Mouse (Mus musculus): ENCODE results near the gene Enoph1. TPM values are rescaled to one million over a fixed set of nuclear protein-coding genes. Genes with fewer than 3 reads are reported as not detected.

The Enoph1 gene
- polyA plus RNA-seq, 1 experiment from 2014 or later, result 50.8 TPM

DNA sequence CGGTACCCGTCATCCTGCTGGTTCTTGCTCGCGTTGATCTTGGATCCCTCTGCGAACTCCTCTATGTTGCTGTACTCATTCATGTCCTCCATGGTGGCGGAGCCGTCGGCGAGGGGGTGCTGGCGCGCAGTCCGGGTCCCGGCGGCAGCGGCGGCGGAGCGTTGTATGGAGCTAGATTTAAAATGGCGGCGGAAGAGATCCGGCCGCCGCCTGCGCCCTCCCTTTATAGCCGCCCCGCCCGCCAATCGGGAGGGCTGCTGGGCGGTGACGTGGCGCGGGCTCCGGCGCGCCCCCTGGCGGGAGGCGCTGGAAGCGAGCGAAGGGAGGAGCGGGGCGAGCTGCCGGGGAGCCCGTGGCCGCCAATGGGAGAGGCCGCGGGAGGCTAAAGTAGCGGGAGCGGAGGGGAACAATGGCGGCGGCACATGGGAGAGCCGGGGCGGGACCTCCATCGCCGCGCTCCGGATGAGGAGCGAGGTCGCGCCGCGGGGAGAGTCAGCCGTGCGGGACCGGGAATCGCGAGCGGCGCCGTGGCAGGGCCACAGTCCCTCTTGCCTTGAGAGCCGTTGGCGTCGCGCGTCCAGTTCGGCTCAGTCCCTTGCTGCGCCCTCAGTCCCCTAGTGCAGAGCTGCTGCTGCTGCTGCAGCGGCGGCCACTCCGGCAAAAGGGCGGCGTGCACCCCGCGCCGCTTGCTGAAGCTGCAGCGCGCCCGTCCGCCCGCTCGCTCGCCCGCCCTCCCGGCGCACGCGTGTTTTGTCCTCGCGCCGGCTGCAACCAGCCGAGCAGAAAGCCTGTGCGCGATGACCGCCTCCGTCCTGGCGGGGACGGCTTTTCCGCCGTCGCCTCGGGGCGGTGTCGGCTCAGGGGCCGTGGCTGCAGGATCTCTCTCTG is 827 bp upstream of the Enoph1 start:
- Histone ChIP-seq H3K27me3 (ENCODE audit: insufficient read depth, low read length) (no peaks in the 10 kb centered on the region), H3K36me3 (ENCODE audit: insufficient read depth) (peaks cover 37% of the 10 kb centered on the region), H3K4me1 (ENCODE audit: insufficient read depth) (no peaks in the 10 kb centered on the region), H3K27ac (ENCODE audit: low read depth) (peak overlapping the region; percentile 99), H3K9ac (peak overlapping the region; percentile 99), H3K4me2 (peak overlapping the region; percentile 91), H3K9me3 (ENCODE audit: low read depth, low read length) (no peaks in the 10 kb centered on the region), H3K4me3 (ENCODE audit: low read depth, low read length) (peak overlapping the region; percentile 96)
- TF ChIP-seq CTCF (IDR thresholded peaks at IDR 0.05; ENCODE audit: low read depth), result peak; percentile 62
- under 1% methylated on average over 112 of the region's 113 CpGs for WGBS
- peak; percentile 97 for DNase-seq
- ATAC-seq (ENCODE audit: insufficient read depth), result peak; percentile 71

DNA sequence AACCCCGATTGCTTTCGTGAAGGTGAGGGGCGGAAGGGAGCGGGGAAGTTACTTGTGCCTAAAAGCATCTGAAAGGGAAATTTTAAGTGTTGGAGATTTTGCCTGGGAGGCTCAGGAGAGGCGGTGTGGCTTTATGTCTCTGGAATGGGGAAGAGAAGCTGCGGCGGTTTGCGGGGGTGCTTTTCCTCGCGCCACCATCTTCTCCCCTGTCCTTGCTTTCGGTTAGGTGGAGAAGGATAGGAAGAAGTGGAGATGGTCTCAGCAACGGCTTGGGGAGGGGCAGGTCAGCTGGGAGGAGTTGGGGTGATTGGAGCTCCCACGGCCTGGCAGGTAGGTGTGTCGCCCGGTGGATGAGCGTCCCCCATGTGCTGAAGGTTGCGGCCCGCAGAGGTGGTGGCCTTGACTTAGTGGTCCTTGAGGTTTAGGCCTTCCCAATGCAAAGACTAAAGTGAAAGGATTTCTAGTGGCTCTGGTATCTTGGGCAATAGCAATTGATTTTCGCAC is 548 bp downstream of the Enoph1 start:
- ATAC-seq (ENCODE audit: insufficient read depth), result no peak
- TF ChIP-seq CTCF (IDR thresholded peaks at IDR 0.05; ENCODE audit: low read depth), result no peak
- under 1% methylated on average over 19 of the region's 19 CpGs for WGBS
- peak; percentile 51 for DNase-seq
- peak overlapping the region; percentile 91 for H3K4me2 ChIP-seq
- no peaks in the 10 kb centered on the region for H3K27me3 ChIP-seq (ENCODE audit: insufficient read depth, low read length)
- peak overlapping the region; percentile 99 for H3K9ac ChIP-seq
- H3K27ac ChIP-seq (ENCODE audit: low read depth), result peak overlapping the region; percentile 99
- H3K36me3 ChIP-seq (ENCODE audit: insufficient read depth), result peaks cover 24% of the 10 kb centered on the region
- peak overlapping the region; percentile 96 for H3K4me3 ChIP-seq (ENCODE audit: low read depth, low read length)
- no peaks in the 10 kb centered on the region for H3K9me3 ChIP-seq (ENCODE audit: low read depth, low read length)
- H3K4me1 ChIP-seq (ENCODE audit: insufficient read depth), result no peaks in the 10 kb centered on the region

DNA sequence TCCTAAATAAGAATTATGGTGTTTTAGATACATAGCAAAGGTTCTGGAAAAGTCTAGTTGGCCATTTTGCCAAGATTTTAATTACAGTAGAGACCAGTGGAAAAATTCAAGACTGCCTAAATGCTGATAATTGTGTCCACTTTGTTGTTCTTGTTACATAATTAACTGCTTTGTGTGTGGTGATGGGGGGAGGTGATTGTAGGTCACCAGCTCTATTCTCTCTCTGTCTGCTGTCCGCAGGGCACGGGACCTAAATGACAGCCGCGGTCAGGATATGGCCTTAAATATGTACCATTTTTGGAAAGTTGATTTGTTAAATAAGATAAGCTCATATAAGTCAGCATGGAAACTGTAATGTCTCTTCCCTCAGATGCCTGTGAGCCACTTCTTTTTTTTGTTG is 1.5 kb downstream of the Enoph1 start:
- Histone ChIP-seq H3K9ac (no peak overlapping the region), H3K4me2 (peak overlapping the region; percentile 91), H3K9me3 (ENCODE audit: low read depth, low read length) (no peaks in the 10 kb centered on the region), H3K4me3 (ENCODE audit: low read depth, low read length) (peak overlapping the region; percentile 96; the same call in 1 of the 2 replicates), H3K4me1 (ENCODE audit: insufficient read depth) (no peaks in the 10 kb centered on the region), H3K36me3 (ENCODE audit: insufficient read depth) (peaks cover 14% of the 10 kb centered on the region), H3K27ac (ENCODE audit: low read depth) (no peak overlapping the region), H3K27me3 (ENCODE audit: insufficient read depth, low read length) (no peaks in the 10 kb centered on the region)
- 79% methylated on average over 4 of the region's 4 CpGs for WGBS
- TF ChIP-seq CTCF (IDR thresholded peaks at IDR 0.05; ENCODE audit: low read depth), result no peak
- DNase-seq (no peak), ATAC-seq (ENCODE audit: insufficient read depth) (no peak)

DNA sequence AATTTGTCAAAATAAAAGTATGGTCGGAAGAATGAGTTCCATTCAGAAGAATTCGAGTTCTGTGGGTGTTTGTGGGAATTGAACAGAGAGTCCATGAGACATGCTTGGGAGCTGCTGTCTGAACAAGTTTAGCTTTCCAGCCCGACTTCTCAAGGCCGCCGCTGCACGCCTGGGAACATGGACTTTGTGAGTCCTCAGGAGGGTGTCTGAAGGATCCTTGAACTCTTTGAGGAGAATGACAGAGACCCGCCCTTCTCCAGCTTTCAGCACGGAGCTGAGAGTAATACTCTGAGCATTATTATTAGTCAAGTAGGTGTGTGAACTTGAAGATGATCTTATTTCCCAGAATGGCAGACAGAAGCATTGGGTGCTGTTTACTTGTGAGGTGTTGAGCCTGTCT is 2.7 kb downstream of the Enoph1 start:
- ATAC-seq (ENCODE audit: insufficient read depth), result no peak
- Histone ChIP-seq H3K36me3 (ENCODE audit: insufficient read depth) (peaks cover 2% of the 10 kb centered on the region), H3K4me3 (ENCODE audit: low read depth, low read length) (no peak overlapping the region), H3K9ac (no peak overlapping the region), H3K27me3 (ENCODE audit: insufficient read depth, low read length) (no peaks in the 10 kb centered on the region), H3K9me3 (ENCODE audit: low read depth, low read length) (no peaks in the 10 kb centered on the region), H3K4me2 (no peak overlapping the region), H3K4me1 (ENCODE audit: insufficient read depth) (no peaks in the 10 kb centered on the region), H3K27ac (ENCODE audit: low read depth) (no peak overlapping the region)
- 81% methylated on average over 8 of the region's 8 CpGs for WGBS
- TF ChIP-seq CTCF (IDR thresholded peaks at IDR 0.05; ENCODE audit: low read depth), result no peak
- no peak for DNase-seq

DNA sequence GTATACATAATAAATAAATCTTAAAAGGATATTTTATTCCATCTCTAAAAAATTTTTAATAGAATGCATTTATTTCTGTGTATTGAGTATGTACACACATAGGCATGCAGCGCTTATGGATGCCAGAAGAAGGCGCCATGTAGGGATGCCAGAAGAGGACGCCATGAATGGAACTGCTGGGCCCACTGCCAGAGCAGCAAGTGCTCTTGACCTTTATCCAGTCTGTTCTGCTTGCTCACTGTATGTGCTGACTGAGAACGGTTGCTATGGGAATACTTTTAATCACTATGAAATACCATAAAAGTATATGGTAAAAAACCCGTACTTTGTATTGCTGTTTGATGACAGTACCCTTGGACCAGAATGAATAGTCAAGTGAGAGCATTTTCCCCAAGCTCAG is 3.6 kb downstream of the Enoph1 start:
- H3K36me3 ChIP-seq (ENCODE audit: insufficient read depth), result no peaks in the 10 kb centered on the region
- peak; percentile 25; the same call in 1 of the 2 replicates for TF ChIP-seq CTCF (IDR thresholded peaks at IDR 0.05; ENCODE audit: low read depth)
- DNase-seq, result peak; percentile 77
- H3K9ac ChIP-seq, result no peak overlapping the region
- no peak overlapping the region for H3K27ac ChIP-seq (ENCODE audit: low read depth)
- H3K4me3 ChIP-seq (ENCODE audit: low read depth, low read length), result no peak overlapping the region
- H3K4me1 ChIP-seq (ENCODE audit: insufficient read depth), result 0 out of 2 replicates have a peak, but pooled peaks cover 4% of the 10 kb centered on the region
- no peak for ATAC-seq (ENCODE audit: insufficient read depth)
- no peaks in the 10 kb centered on the region for H3K27me3 ChIP-seq (ENCODE audit: insufficient read depth, low read length)
- 53% methylated on average over 5 of the region's 5 CpGs for WGBS
- no peak overlapping the region for H3K4me2 ChIP-seq
- H3K9me3 ChIP-seq (ENCODE audit: low read depth, low read length), result no peaks in the 10 kb centered on the region

DNA sequence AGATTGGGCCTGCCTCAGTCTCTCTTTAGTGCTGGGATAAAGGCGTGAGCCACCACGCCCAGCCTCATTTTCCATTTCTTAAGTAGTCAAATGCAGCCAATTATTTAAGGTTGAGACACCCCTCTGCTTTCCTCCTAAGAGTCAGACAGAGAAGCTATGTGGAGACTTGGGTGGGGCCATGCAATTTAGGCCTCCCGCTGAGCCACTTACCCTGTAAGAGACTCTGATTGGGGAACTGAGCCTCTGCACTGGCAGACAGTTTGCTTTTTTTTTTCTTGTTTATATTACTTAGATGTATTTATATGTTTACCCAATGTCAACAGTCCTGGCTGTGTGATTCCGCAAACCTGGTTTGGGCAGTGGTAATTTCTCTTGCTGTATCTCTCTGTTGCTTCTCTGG is 4.2 kb downstream of the Enoph1 start:
- Histone ChIP-seq H3K9ac (no peak overlapping the region), H3K9me3 (ENCODE audit: low read depth, low read length) (no peaks in the 10 kb centered on the region), H3K27me3 (ENCODE audit: insufficient read depth, low read length) (no peaks in the 10 kb centered on the region), H3K4me3 (ENCODE audit: low read depth, low read length) (no peak overlapping the region), H3K4me2 (no peak overlapping the region), H3K4me1 (ENCODE audit: insufficient read depth) (0 out of 2 replicates have a peak, but pooled peaks cover 5% of the 10 kb centered on the region), H3K27ac (ENCODE audit: low read depth) (no peak overlapping the region), H3K36me3 (ENCODE audit: insufficient read depth) (no peaks in the 10 kb centered on the region)
- ATAC-seq (ENCODE audit: insufficient read depth), result no peak
- 71% methylated on average over 4 of the region's 4 CpGs for WGBS
- DNase-seq, result no peak
- no peak for TF ChIP-seq CTCF (IDR thresholded peaks at IDR 0.05; ENCODE audit: low read depth)

DNA sequence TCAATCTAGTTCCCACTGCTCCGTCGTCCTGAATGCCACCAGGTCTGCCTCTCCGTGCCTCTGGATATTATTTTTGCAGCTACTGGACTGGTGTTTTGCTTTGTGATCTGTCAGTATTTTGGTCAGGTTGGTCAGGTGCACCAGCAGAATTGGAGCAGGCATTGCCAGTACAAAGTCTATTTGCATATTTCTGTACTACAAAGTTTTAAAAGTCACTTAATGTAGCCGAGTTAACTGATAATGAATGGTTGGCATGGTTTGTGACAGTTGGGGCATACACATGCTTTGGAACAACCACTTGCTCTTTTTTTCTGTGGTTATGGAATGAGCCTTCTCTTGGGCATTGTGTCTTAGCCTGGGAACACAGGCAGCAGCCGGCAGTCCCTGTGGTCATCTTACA is 4.8 kb downstream of the Enoph1 start:
- ATAC-seq (ENCODE audit: insufficient read depth) (no peak), DNase-seq (no peak)
- H3K9me3 ChIP-seq (ENCODE audit: low read depth, low read length), result no peaks in the 10 kb centered on the region
- no peak overlapping the region for H3K4me2 ChIP-seq
- H3K27ac ChIP-seq (ENCODE audit: low read depth), result peak overlapping the region; percentile 18; the same call in 1 of the 2 replicates
- H3K36me3 ChIP-seq (ENCODE audit: insufficient read depth), result no peaks in the 10 kb centered on the region
- no peak overlapping the region for H3K4me3 ChIP-seq (ENCODE audit: low read depth, low read length)
- no peak for TF ChIP-seq CTCF (IDR thresholded peaks at IDR 0.05; ENCODE audit: low read depth)
- no peaks in the 10 kb centered on the region for H3K27me3 ChIP-seq (ENCODE audit: insufficient read depth, low read length)
- H3K4me1 ChIP-seq (ENCODE audit: insufficient read depth), result 0 out of 2 replicates have a peak, but pooled peaks cover 5% of the 10 kb centered on the region
- 69% methylated on average over 5 of the region's 5 CpGs for WGBS
- H3K9ac ChIP-seq, result no peak overlapping the region

All from lung, embryonic 14.5 days (tissue).